Mouse (Mus musculus): Measurements from ENCODE around the gene Cpt1c. TPM values are rescaled to one million over a fixed set of nuclear protein-coding genes. Genes with fewer than 3 reads are reported as not detected.
A peak's percentile ranks its signal among the peaks of the same experiment; 100 is the strongest.

Cpt1c gene
- total and polyA plus RNA-seq, 3 experiments, result 4.5 to 12.7 (median 10.2) TPM

DNA sequence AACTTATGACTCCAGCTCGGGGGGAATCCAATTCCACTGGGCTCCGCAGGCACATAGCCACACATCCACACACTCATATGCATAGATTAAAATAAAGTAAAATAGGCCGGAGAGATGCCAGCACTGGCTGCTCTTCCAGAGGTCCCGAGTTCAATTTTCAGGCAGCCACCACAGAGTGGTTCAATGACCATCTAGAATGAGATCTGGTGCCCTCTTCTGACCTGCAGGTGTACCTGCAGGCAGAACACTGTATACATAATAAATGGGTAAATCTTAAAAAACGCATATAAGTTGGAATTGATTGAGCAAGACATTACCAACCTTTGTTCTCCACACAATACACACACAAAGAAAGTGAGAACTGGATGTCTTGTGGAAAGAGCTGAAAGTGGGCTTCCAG is 19.0 kb downstream of the Cpt1c start:
- no peak overlapping the region for H3K9ac ChIP-seq (ENCODE audit: insufficient read depth, low read depth)
- no peak overlapping the region for H3K27ac ChIP-seq (ENCODE audit: insufficient read depth, low read depth)
- no peaks in the 10 kb centered on the region for H3K79me2 ChIP-seq (replicated peaks; ENCODE audit: control insufficient read depth, extremely low read depth, insufficient read depth, poor library complexity, severe bottlenecking)
- H3K4me2 ChIP-seq (ENCODE audit: insufficient read depth, low read depth, poor library complexity, severe bottlenecking), result no peak overlapping the region
- peaks cover 19% of the 10 kb centered on the region for H3K27me3 ChIP-seq (replicated peaks)
- no peak for TF ChIP-seq KAT2A (IDR thresholded peaks at IDR 0.05; ENCODE audit: insufficient replicate concordance, low read length)
- TF ChIP-seq ZC3H11A (IDR thresholded peaks at IDR 0.05; ENCODE audit: low read depth, low read length), result no peak
- TF ChIP-seq CTCF (conservative IDR thresholded peaks at IDR 0.05 in 1 of 2, IDR thresholded peaks at IDR 0.05 in 1 of 2; ENCODE audit: low read depth in 2 of 2, low read length in 2 of 2), result peak; percentile 25 to 73; a peak in 2 of 4 replicates
- no peak for TF ChIP-seq USF2 (conservative IDR thresholded peaks at IDR 0.05; ENCODE audit: low read depth, low read length)
- peak; percentile 58 for TF ChIP-seq SMC3 (IDR thresholded peaks at IDR 0.05; ENCODE audit: low read depth, low read length)
- TF ChIP-seq RAD21 (IDR thresholded peaks at IDR 0.05; ENCODE audit: low read depth, low read length), result peak; percentile 64
- TF ChIP-seq ZKSCAN1 (IDR thresholded peaks at IDR 0.05; ENCODE audit: borderline replicate concordance, low read depth, low read length), result no peak
- dilution Hi-C loops (cut with MboI; ENCODE audit: extremely low pct_ligation_motif_present, extremely low pct_unique_long_range_greater_than_20kb, low sequenced_read_pairs) (no loop called here), in situ Hi-C loops (cut with MboI; ENCODE audit: low pct_ligation_motif_present, low pct_unique_long_range_greater_than_20kb, low sequenced_read_pairs) (loop anchor here (10.0 kb wide), 2 partner anchors 101 to 211 kb away; partner anchors contain the start of genes Pnkp and Vrk3)
- no peaks in the 10 kb centered on the region for H3K9me3 ChIP-seq (replicated peaks; ENCODE audit: low read length)
- H3K4me3 ChIP-seq (replicated peaks in 1 of 3; ENCODE audit: low read depth in 2 of 3, low read length in 2 of 3, poor library complexity in 1 of 3), result no peak overlapping the region
- no peak for DNase-seq (ENCODE audit: extremely low read depth)
- peaks cover 6 to 26% of the 10 kb centered on the region in 2 experiments for H3K4me1 ChIP-seq (ENCODE audit: control insufficient read depth in 1 of 2, insufficient read depth in 2 of 2)
- H3K36me3 ChIP-seq (replicated peaks in 1 of 2; ENCODE audit: control insufficient read depth in 1 of 2, insufficient read depth in 1 of 2, low read length in 1 of 2), result peaks cover 0 to 30% of the 10 kb centered on the region in 2 experiments

DNA sequence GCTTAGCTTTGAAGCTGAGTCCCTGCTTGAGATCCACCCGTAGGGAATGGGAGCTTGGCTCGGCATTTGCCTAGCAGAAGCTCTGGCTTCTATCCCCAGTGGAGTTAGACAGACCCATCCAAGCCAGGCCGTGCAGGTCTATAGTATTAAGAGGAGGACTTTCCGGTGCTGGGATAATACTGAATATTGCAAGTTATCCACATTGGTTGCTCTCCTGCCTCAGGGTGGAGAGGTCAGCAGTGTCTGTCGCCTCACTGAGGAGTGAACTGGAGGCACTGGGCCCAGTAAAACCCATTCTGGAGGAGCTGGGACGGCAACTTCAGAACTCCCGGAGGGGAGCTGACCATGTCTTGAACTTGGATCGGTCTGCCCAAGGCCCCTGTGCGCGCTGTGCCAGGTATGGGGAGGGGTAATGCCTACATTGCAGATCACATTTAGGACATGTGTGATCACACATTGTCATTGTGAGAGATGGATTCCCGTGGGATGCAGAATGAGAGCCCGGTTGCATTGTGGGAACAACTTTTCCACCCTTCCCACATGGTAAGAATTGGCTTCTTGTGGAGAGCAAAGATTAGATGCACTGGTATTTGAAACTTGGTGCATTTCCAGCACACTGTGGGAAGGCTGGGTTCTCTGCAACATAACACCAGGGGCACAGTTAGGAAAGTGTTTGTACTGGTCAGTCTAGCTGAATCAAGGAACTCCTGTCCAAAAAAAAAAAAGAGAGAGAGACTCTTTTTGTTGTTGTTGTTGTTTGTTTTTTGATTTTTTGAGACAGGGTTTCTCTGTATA is 20.4 kb downstream of the Cpt1c start:
- dilution Hi-C loops (cut with MboI; ENCODE audit: extremely low pct_ligation_motif_present, extremely low pct_unique_long_range_greater_than_20kb, low sequenced_read_pairs), result no loop called here

More for the DNA sequence above, 20.4 kb downstream of the Cpt1c start:
- Histone ChIP-seq H3K79me2 (replicated peaks; ENCODE audit: control insufficient read depth, extremely low read depth, insufficient read depth, poor library complexity, severe bottlenecking) (no peaks in the 10 kb centered on the region), H3K27ac (ENCODE audit: insufficient read depth, low read depth) (no peak overlapping the region), H3K36me3 (replicated peaks in 1 of 2; ENCODE audit: control insufficient read depth in 1 of 2, insufficient read depth in 1 of 2, low read length in 1 of 2) (peaks cover 0 to 20% of the 10 kb centered on the region in 2 experiments), H3K27me3 (replicated peaks) (peaks cover 32% of the 10 kb centered on the region), H3K9ac (ENCODE audit: insufficient read depth, low read depth) (no peak overlapping the region), H3K9me3 (replicated peaks; ENCODE audit: low read length) (no peaks in the 10 kb centered on the region), H3K4me2 (ENCODE audit: insufficient read depth, low read depth, poor library complexity, severe bottlenecking) (no peak overlapping the region), H3K4me3 (replicated peaks in 1 of 3; ENCODE audit: low read depth in 2 of 3, low read length in 2 of 3, poor library complexity in 1 of 3) (no peak overlapping the region), H3K4me1 (ENCODE audit: control insufficient read depth in 1 of 2, insufficient read depth in 2 of 2) (peaks cover 3 to 16% of the 10 kb centered on the region in 2 experiments; a peak in 3 of 4 replicates)
- no peak for DNase-seq (ENCODE audit: extremely low read depth)
- TF ChIP-seq TCF12 (IDR thresholded peaks at IDR 0.05; ENCODE audit: low read depth, low read length) (no peak), MAFK (IDR thresholded peaks at IDR 0.05; ENCODE audit: insufficient replicate concordance, low read length) (no peak), MAZ (IDR thresholded peaks at IDR 0.05; ENCODE audit: low read depth, low read length) (no peak), E2F4 (IDR thresholded peaks at IDR 0.05; ENCODE audit: insufficient replicate concordance, low read depth, low read length) (no peak), RCOR1 (conservative IDR thresholded peaks at IDR 0.05; ENCODE audit: low read depth, low read length) (no peak), USF2 (conservative IDR thresholded peaks at IDR 0.05; ENCODE audit: low read depth, low read length) (no peak), GABPA (IDR thresholded peaks at IDR 0.05; ENCODE audit: insufficient replicate concordance, low read depth, low read length) (no peak), CHD1 (IDR thresholded peaks at IDR 0.05; ENCODE audit: low read depth, low read length) (no peak), TBP (conservative IDR thresholded peaks at IDR 0.05; ENCODE audit: low read depth, low read length) (no peak), MYC (IDR thresholded peaks at IDR 0.05; ENCODE audit: low read depth, low read length) (no peak), NRF1 (IDR thresholded peaks at IDR 0.05; ENCODE audit: low read depth, low read length) (no peak), POLR2A (IDR thresholded peaks at IDR 0.05; ENCODE audit: low read depth, low read length) (no peak), ZNF384 (IDR thresholded peaks at IDR 0.05; ENCODE audit: low read depth, low read length) (no peak), JUN (IDR thresholded peaks at IDR 0.05; ENCODE audit: insufficient read depth, low read depth, low read length) (no peak), ZC3H11A (IDR thresholded peaks at IDR 0.05; ENCODE audit: low read depth, low read length) (no peak), USF1 (IDR thresholded peaks at IDR 0.05; ENCODE audit: low read depth, low read length) (no peak)
- in situ Hi-C loops (cut with MboI; ENCODE audit: low pct_ligation_motif_present, low pct_unique_long_range_greater_than_20kb, low sequenced_read_pairs), result loop anchor here (10.0 kb wide), 2 partner anchors 99 to 209 kb away; partner anchors contain the start of genes Pnkp and Vrk3

All from CH12.LX (cell line).